Mouse (Mus musculus): ENCODE measurements around the gene Fgfrl1. TPM values are rescaled to one million over a fixed set of nuclear protein-coding genes. Genes with fewer than 3 reads are reported as not detected.
"Not testable (repeated sequence)": the region's sequence is repeated elsewhere in the genome, so short reads cannot be mapped to it uniquely, and the experiment has no call there.

Fgfrl1 gene
- total RNA-seq, 2 experiments from 2014 or later, result 20.8 to 29.5 TPM

- DNase-seq, result no peak
Measured at GRCm38 (mm10) chr5:108701341-108702021, 9.3 kb downstream of the Fgfrl1 start.

GRCm38 (mm10) chr5:108703754-108704626 lies 11.8 kb downstream of the Fgfrl1 start:
- no peak for DNase-seq

- no peak for DNase-seq
Measured at GRCm38 (mm10) chr5:108707758-108708157, 15.6 kb downstream of the Fgfrl1 start.

- no peak for DNase-seq
Measured at GRCm38 (mm10) chr5:108708419-108708818, 16.2 kb downstream of the Fgfrl1 start.

GRCm38 (mm10) chr5:108708981-108709731 lies 17.0 kb downstream of the Fgfrl1 start:
- DNase-seq, result no peak

GRCm38 (mm10) chr5:108711968-108712367 lies 19.8 kb downstream of the Fgfrl1 start:
- no peak for DNase-seq

- no peak for DNase-seq
Measured at GRCm38 (mm10) chr5:108713096-108713495, 20.9 kb downstream of the Fgfrl1 start.

GRCm38 (mm10) chr5:108713691-108714090 lies 21.5 kb downstream of the Fgfrl1 start:
- DNase-seq, result no peak

GRCm38 (mm10) chr5:108714149-108714548 lies 22.0 kb downstream of the Fgfrl1 start:
- peak; percentile 51 to 61 for DNase-seq

GRCm38 (mm10) chr5:108715974-108716373 lies 23.8 kb downstream of the Fgfrl1 start:
- DNase-seq, result no peak

- DNase-seq, result no peak
Measured at GRCm38 (mm10) chr5:108718051-108718450, 25.9 kb downstream of the Fgfrl1 start.

- no peak for DNase-seq
Measured at GRCm38 (mm10) chr5:108719761-108720160, 27.6 kb downstream of the Fgfrl1 start.

- no peak for DNase-seq
Measured at GRCm38 (mm10) chr5:108724006-108724405, 31.8 kb downstream of the Fgfrl1 start.

- peak; percentile 72 to 75 for DNase-seq
Measured at GRCm38 (mm10) chr5:108726557-108727248, 34.5 kb downstream of the Fgfrl1 start.

GRCm38 (mm10) chr5:108727425-108727824 lies 35.2 kb downstream of the Fgfrl1 start:
- DNase-seq, result no peak

GRCm38 (mm10) chr5:108741844-108742243 lies 49.7 kb downstream of the Fgfrl1 start:
- no peak for DNase-seq

GRCm38 (mm10) chr5:108742596-108742995 lies 50.4 kb downstream of the Fgfrl1 start:
- no peak for DNase-seq

- DNase-seq, result no peak
Measured at GRCm38 (mm10) chr5:108743856-108744255, 51.7 kb downstream of the Fgfrl1 start.

- no peak for DNase-seq
Measured at GRCm38 (mm10) chr5:108744629-108745028, 52.4 kb downstream of the Fgfrl1 start.

- DNase-seq, result no peak
Measured at GRCm38 (mm10) chr5:108750328-108751210, 58.4 kb downstream of the Fgfrl1 start.

- not testable (repeated sequence) for DNase-seq
Measured at GRCm38 (mm10) chr5:108751258-108751657, 59.1 kb downstream of the Fgfrl1 start.
